Mouse (Mus musculus) E14TG2a.4 (cell line): ENCODE data around the gene Hdlbp.

Experiments used
- CTCF ChIP-seq: conservative IDR thresholded peaks from 2 replicates; pipeline ENCODE4 v1.5.1; 2014; ENCODE audit warnings: low read length
- NANOG ChIP-seq: IDR thresholded peaks from 2 replicates; pipeline ENCODE4 v1.6.1; 2014; ENCODE audit warnings: borderline replicate concordance, low read length, mixed read lengths
- POU5F1 ChIP-seq: IDR thresholded peaks from 2 replicates; pipeline ENCODE4 v1.6.1; 2014; ENCODE audit warnings: low read length, borderline replicate concordance

GRCm38 (mm10) chr1:93511585-93512350 is 33.2 kb upstream of the Hdlbp start, which contains the start of gene Farp2:
- TF ChIP-seq CTCF (no peak), POU5F1 (no peak), NANOG (no peak)
